Mouse (Mus musculus): Measurements from ENCODE around the gene Egln2.

The Egln2 gene

GRCm38 (mm10) chr7:27131387-27131786 is 35.2 kb downstream of the Egln2 start:
- DNase-seq (ENCODE audit: low spot score), result no peak

GRCm38 (mm10) chr7:27130521-27131370 is 35.9 kb downstream of the Egln2 start:
- DNase-seq (ENCODE audit: low spot score), result no peak

- no peak for DNase-seq (ENCODE audit: low spot score)
Observed at GRCm38 (mm10) chr7:27129811-27130210, 36.8 kb downstream of the Egln2 start.

GRCm38 (mm10) chr7:27128946-27129345 is 37.7 kb downstream of the Egln2 start:
- no peak for DNase-seq (ENCODE audit: low spot score)

- peak; percentile 57 for DNase-seq (ENCODE audit: low spot score)
Observed at GRCm38 (mm10) chr7:27128162-27128561, 38.4 kb downstream of the Egln2 start.

- no peak for DNase-seq (ENCODE audit: low spot score)
Observed at GRCm38 (mm10) chr7:27124969-27125368, 41.6 kb downstream of the Egln2 start.

GRCm38 (mm10) chr7:27124305-27124832 is 42.2 kb downstream of the Egln2 start:
- no peak for DNase-seq (ENCODE audit: low spot score)

GRCm38 (mm10) chr7:27119676-27120075 is 46.9 kb downstream of the Egln2 start, which contains the start of gene Cyp2f2:
Cyp2f2 (plus strand) TSS chr7:27119909.
- peak; percentile 14 for DNase-seq (ENCODE audit: low spot score)

GRCm38 (mm10) chr7:27118033-27118511 is 48.5 kb downstream of the Egln2 start:
- DNase-seq (ENCODE audit: low spot score), result peak; percentile 22

- DNase-seq (ENCODE audit: low spot score), result no peak
Observed at GRCm38 (mm10) chr7:27111987-27112386, 54.6 kb downstream of the Egln2 start.

- DNase-seq (ENCODE audit: low spot score), result no peak
Observed at GRCm38 (mm10) chr7:27111038-27111437, 55.6 kb downstream of the Egln2 start.

- DNase-seq (ENCODE audit: low spot score), result no peak
Observed at GRCm38 (mm10) chr7:27110327-27110726, 56.3 kb downstream of the Egln2 start.
